29 mouse cellular contexts compared by ENCODE assay signal in genomic region chr11:96071013-96071412, GRCm38 (mm10). TPM values are rescaled to one million over a fixed set of nuclear protein-coding genes. Genes with fewer than 3 reads are reported as not detected.
DNase-seq lines count a peak whose midpoint lies in the region; ATAC-seq and TF ChIP-seq lines count a peak whose summit lies in the region.
"Had no signal": no experiment of that assay in that cellular context is flagged by ENCODE, and none has a peak within 500 bp of the region (broad histone marks: within the 10 kb centered on the region; RNA-seq: fewer than 3 reads in every experiment).

No protein-coding gene starts in this region.

- peaks cover 24% of the 10 kb centered on the region for H3K79me2 ChIP-seq in MEL (ENCODE audit: control insufficient read depth, insufficient read depth, low read length, poor library complexity)

- H3K27ac ChIP-seq in intestine, postnatal 0 days (ENCODE audit: low read depth, low read length) = peak overlapping the region; percentile 36; the same call in 1 of the 2 replicates
- H3K27ac ChIP-seq in intestine, embryonic 15.5 days = no peak overlapping the region
- H3K27ac ChIP-seq in liver, embryonic 13.5 days = peak overlapping the region; percentile 27; the same call in 1 of the 2 replicates
- H3K27ac ChIP-seq in MEL (ENCODE audit: control insufficient read depth, low read depth, low read length) = no peak overlapping the region
- H3K27ac ChIP-seq: embryonic facial prominence, embryonic 13.5 days; embryonic facial prominence, embryonic 15.5 days; forebrain, embryonic 10.5 days; forebrain, embryonic 12.5 days had no signal

- no peak for TF ChIP-seq RAD21 in MEL (IDR thresholded peaks at IDR 0.05; ENCODE audit: low read depth, low read length)

- H3K4me1 ChIP-seq in intestine, postnatal 0 days (replicated peaks; ENCODE audit: control insufficient read depth, insufficient read depth, low read length) = no peaks in the 10 kb centered on the region
- peaks cover 8% of the 10 kb centered on the region; the same call in 1 of the 2 replicates for H3K4me1 ChIP-seq in intestine, embryonic 15.5 days (replicated peaks)
- H3K4me1 ChIP-seq in liver, embryonic 13.5 days (replicated peaks) = peaks cover 37% of the 10 kb centered on the region
- H3K4me1 ChIP-seq in MEL (ENCODE audit: control insufficient read depth in 1 of 2, insufficient read depth in 2 of 2, low read length in 2 of 2) = peaks cover under 1 to 19% of the 10 kb centered on the region in 2 experiments

- no peak for TF ChIP-seq CTCF in intestine, postnatal 0 days (IDR thresholded peaks at IDR 0.05; ENCODE audit: low read depth)
- TF ChIP-seq CTCF in MEL (IDR thresholded peaks at IDR 0.05 in 2 of 3, conservative IDR thresholded peaks at IDR 0.05 in 1 of 3; ENCODE audit: control insufficient read depth in 1 of 3, insufficient read depth in 1 of 3, low read depth in 2 of 3, low read length in 3 of 3, poor library complexity in 1 of 3, severe bottlenecking in 1 of 3) = no peak

- H3K4me2 ChIP-seq in intestine, postnatal 0 days (replicated peaks; ENCODE audit: low read depth) = no peak overlapping the region
- H3K4me2 ChIP-seq in intestine, embryonic 15.5 days (replicated peaks) = no peak overlapping the region
- no peak overlapping the region for H3K4me2 ChIP-seq in liver, embryonic 13.5 days
- H3K4me2 ChIP-seq: embryonic facial prominence, embryonic 13.5 days; embryonic facial prominence, embryonic 15.5 days; forebrain, embryonic 12.5 days had no signal

- peaks cover 16% of the 10 kb centered on the region for H3K36me3 ChIP-seq in intestine, postnatal 0 days (ENCODE audit: control insufficient read depth, insufficient read depth)
- H3K36me3 ChIP-seq in intestine, embryonic 15.5 days = no peaks in the 10 kb centered on the region
- H3K36me3 ChIP-seq in liver, embryonic 13.5 days = peaks cover 42% of the 10 kb centered on the region
- peaks cover 10 to 24% of the 10 kb centered on the region in 2 experiments for H3K36me3 ChIP-seq in MEL (ENCODE audit: control insufficient read depth in 1 of 2, insufficient read depth in 2 of 2, low read length in 2 of 2)

- H3K9me3 ChIP-seq in intestine, postnatal 0 days (ENCODE audit: control insufficient read depth) = no peaks in the 10 kb centered on the region
- H3K9me3 ChIP-seq in intestine, embryonic 15.5 days = no peaks in the 10 kb centered on the region
- no peaks in the 10 kb centered on the region for H3K9me3 ChIP-seq in liver, embryonic 13.5 days (replicated peaks)
- H3K9me3 ChIP-seq in MEL (replicated peaks; ENCODE audit: insufficient read depth, low read length) = no peaks in the 10 kb centered on the region
- H3K9me3 ChIP-seq: embryonic facial prominence, embryonic 13.5 days; embryonic facial prominence, embryonic 15.5 days; forebrain, embryonic 10.5 days; forebrain, embryonic 12.5 days; G1E had no signal

- no peak for DNase-seq in liver, embryonic 13.5 days
- DNase-seq in liver (no peak), MEL (ENCODE audit: low read depth, low spot score) (no peak)
- no peak for DNase-seq in urinary bladder, adult 18-20 months (ENCODE audit: low spot score in 2 of 2)
- DNase-seq: adrenal gland, adult 2 months; adrenal gland, postnatal 25 days; cerebellum, adult 11 months; cerebellum, adult 18-20 months; cerebellum, adult 8-10 months; cerebellum, adult 9-11 months; cerebellum, postnatal 14 days; cerebellum, postnatal 36 days; embryo, embryonic 11 days had no signal

- no peak for TF ChIP-seq EP300 in MEL (IDR thresholded peaks at IDR 0.05; ENCODE audit: low read depth in 1 of 2, low read length in 2 of 2)

- no peak overlapping the region for H3K4me3 ChIP-seq in intestine, postnatal 0 days (ENCODE audit: low read depth, low read length)
- no peak overlapping the region for H3K4me3 ChIP-seq in intestine, embryonic 15.5 days (replicated peaks)
- H3K4me3 ChIP-seq in liver, embryonic 13.5 days (replicated peaks) = no peak overlapping the region
- H3K4me3 ChIP-seq in MEL (ENCODE audit: control insufficient read depth in 1 of 2, insufficient read depth in 1 of 2, low read depth in 2 of 2, low read length in 2 of 2) = no peak overlapping the region
- H3K4me3 ChIP-seq: embryonic facial prominence, embryonic 13.5 days; embryonic facial prominence, embryonic 15.5 days; erythroblast, embryonic 14.5 days; forebrain, embryonic 10.5 days; forebrain, embryonic 12.5 days had no signal

- whole genome bisulfite sequencing in intestine, postnatal 0 days = 78% methylated on average over 1 of the region's 1 CpGs
- 78% methylated on average over 1 of the region's 1 CpGs for WGBS in intestine, embryonic 15.5 days
- 80% methylated on average over 1 of the region's 1 CpGs for WGBS in liver, embryonic 13.5 days (ENCODE audit: insufficient replicate concordance)

- no peak overlapping the region for H3K9ac ChIP-seq in intestine, postnatal 0 days (ENCODE audit: low read depth, low read length)
- no peak overlapping the region for H3K9ac ChIP-seq in intestine, embryonic 15.5 days
- no peak overlapping the region for H3K9ac ChIP-seq in liver, embryonic 13.5 days
- no peak overlapping the region for H3K9ac ChIP-seq in MEL (ENCODE audit: control insufficient read depth, low read depth, low read length, poor library complexity, severe bottlenecking)
- H3K9ac ChIP-seq: embryonic facial prominence, embryonic 15.5 days; forebrain, embryonic 12.5 days had no signal

- H3K27me3 ChIP-seq in intestine, postnatal 0 days (replicated peaks; ENCODE audit: control insufficient read depth, insufficient read depth, low read length) = no peaks in the 10 kb centered on the region
- H3K27me3 ChIP-seq in intestine, embryonic 15.5 days (replicated peaks) = no peaks in the 10 kb centered on the region
- H3K27me3 ChIP-seq in liver, embryonic 13.5 days = no peaks in the 10 kb centered on the region
- H3K27me3 ChIP-seq in MEL (ENCODE audit: control insufficient read depth in 1 of 2, insufficient read depth in 2 of 2, low read length in 2 of 2) = no peaks in the 10 kb centered on the region
- H3K27me3 ChIP-seq: embryonic facial prominence, embryonic 13.5 days; embryonic facial prominence, embryonic 15.5 days; forebrain, embryonic 12.5 days had no signal

- no peak for ATAC-seq in intestine, postnatal 0 days
- ATAC-seq in intestine, embryonic 15.5 days = no peak
- ATAC-seq in liver, embryonic 13.5 days (ENCODE audit: low read depth) = no peak
- ATAC-seq: forebrain, embryonic 14.5 days; forebrain, embryonic 16.5 days had no signal

- TF ChIP-seq POLR2A in MEL (IDR thresholded peaks at IDR 0.05; ENCODE audit: control insufficient read depth in 1 of 2, insufficient read depth in 1 of 2, low read depth in 1 of 2, low read length in 2 of 2, poor library complexity in 1 of 2) = no peak

TF ChIP-seq in MEL, 35 proteins besides CTCF, POLR2A, EP300 and RAD21:
- no peak for TF ChIP-seq GABPA (IDR thresholded peaks at IDR 0.05; ENCODE audit: low read depth, low read length)
- TF ChIP-seq MAFK (IDR thresholded peaks at IDR 0.05; ENCODE audit: borderline replicate concordance, low read depth, low read length) = peak; percentile 84
- TF ChIP-seq KAT2A (conservative IDR thresholded peaks at IDR 0.05; ENCODE audit: low read depth, low read length) = no peak

RNA-seq across cellular contexts. Expression of gene Atp5g1, which starts 4.5 kb away (rescaled TPM):
- polyA plus RNA-seq in intestine, postnatal 0 days (2015; fragmentation: Nextera tagmentation; extraction: Ambion mirVana) = 1,112 and 1,236 TPM in 2 replicates
- polyA plus RNA-seq in intestine, embryonic 15.5 days (2015; fragmentation: Nextera tagmentation; extraction: Ambion mirVana) = 930 and 1,145 TPM in 2 replicates
- 578 and 628 TPM in 2 replicates for polyA plus RNA-seq in liver, embryonic 13.5 days (2015; fragmentation: Nextera tagmentation; extraction: Ambion mirVana)
- 1,306 and 1,519 TPM in 2 replicates for total RNA-seq in MEL (2012; rRNA removed)
- polyA plus RNA-seq in MEL (2012; ENCODE audit: insufficient read depth in 1 of 2, insufficient read length in 2 of 2, low read depth in 1 of 2, low replicate concordance in 2 of 2, missing spikeins in 1 of 2) = 1,000 to 10,000 TPM in 1 of 2 experiments, not detected in 1; 1,694 TPM

RNA-seq across cellular contexts. Expression of gene Ube2z, which starts 5.8 kb away (rescaled TPM):
- polyA plus RNA-seq in intestine, postnatal 0 days (2015; fragmentation: Nextera tagmentation; extraction: Ambion mirVana) = 24.8 and 25.0 TPM in 2 replicates
- 35.3 and 37.1 TPM in 2 replicates for polyA plus RNA-seq in intestine, embryonic 15.5 days (2015; fragmentation: Nextera tagmentation; extraction: Ambion mirVana)
- 13.7 and 15.2 TPM in 2 replicates for polyA plus RNA-seq in liver, embryonic 13.5 days (2015; fragmentation: Nextera tagmentation; extraction: Ambion mirVana)
- total RNA-seq in MEL (2012; rRNA removed) = 55.3 and 56.8 TPM in 2 replicates
- polyA plus RNA-seq in MEL (2012; ENCODE audit: insufficient read depth in 1 of 2, insufficient read length in 2 of 2, low read depth in 1 of 2, low replicate concordance in 2 of 2, missing spikeins in 1 of 2) = 10 to 100 TPM in 1 of 2 experiments, not detected in 1; 58.5 TPM

RNA-seq across cellular contexts. Expression of gene Snf8, which starts 36.3 kb away (rescaled TPM):
- 91.8 and 99.2 TPM in 2 replicates for polyA plus RNA-seq in intestine, postnatal 0 days (2015; fragmentation: Nextera tagmentation; extraction: Ambion mirVana)
- 96.3 and 105 TPM in 2 replicates for polyA plus RNA-seq in intestine, embryonic 15.5 days (2015; fragmentation: Nextera tagmentation; extraction: Ambion mirVana)
- polyA plus RNA-seq in liver, embryonic 13.5 days (2015; fragmentation: Nextera tagmentation; extraction: Ambion mirVana) = 87.0 and 88.9 TPM in 2 replicates
- total RNA-seq in MEL (2012; rRNA removed) = 135 and 137 TPM in 2 replicates
- 100 to 1,000 TPM in 1 of 2 experiments, not detected in 1; 183 TPM for polyA plus RNA-seq in MEL (2012; ENCODE audit: insufficient read depth in 1 of 2, insufficient read length in 2 of 2, low read depth in 1 of 2, low replicate concordance in 2 of 2, missing spikeins in 1 of 2)

RNA-seq across cellular contexts. Expression of gene Calcoco2, which starts 40.8 kb away (rescaled TPM):
- polyA plus RNA-seq in intestine, postnatal 0 days (2015; fragmentation: Nextera tagmentation; extraction: Ambion mirVana) = not detected in 2 replicates
- polyA plus RNA-seq in intestine, embryonic 15.5 days (2015; fragmentation: Nextera tagmentation; extraction: Ambion mirVana) = not detected in 2 replicates
- polyA plus RNA-seq in liver, embryonic 13.5 days (2015; fragmentation: Nextera tagmentation; extraction: Ambion mirVana) = not detected in 2 replicates
- total RNA-seq in MEL (2012; rRNA removed) = not detected in 2 replicates
- polyA plus RNA-seq in MEL (2012; ENCODE audit: insufficient read depth in 1 of 2, insufficient read length in 2 of 2, low read depth in 1 of 2, low replicate concordance in 2 of 2, missing spikeins in 1 of 2) = not detected
- total RNA-seq: adrenal gland, adult 2 months; adrenal gland, postnatal 10 days; adrenal gland, postnatal 25 days; adrenal gland, postnatal 4 days; common myeloid progenitor, adult 5-6 weeks; G1E had no signal
- polyA plus RNA-seq: adrenal gland, adult 2 months; brain, embryonic 14.5 days; embryonic facial prominence, embryonic 11.5 days; embryonic facial prominence, embryonic 13.5 days; erythroblast, embryonic 14.5 days; forebrain, embryonic 10.5 days; forebrain, embryonic 12.5 days; G1E had no signal

RNA-seq across cellular contexts. Expression of gene Gip, which starts 46.7 kb away (rescaled TPM):
- polyA plus RNA-seq in intestine, postnatal 0 days (2015; fragmentation: Nextera tagmentation; extraction: Ambion mirVana) = 142 and 149 TPM in 2 replicates
- 4.9 and 5.8 TPM in 2 replicates for polyA plus RNA-seq in intestine, embryonic 15.5 days (2015; fragmentation: Nextera tagmentation; extraction: Ambion mirVana)
- not detected in 2 replicates for polyA plus RNA-seq in liver, embryonic 13.5 days (2015; fragmentation: Nextera tagmentation; extraction: Ambion mirVana)
- total RNA-seq in MEL (2012; rRNA removed) = 3.8 and 5.0 TPM in 2 replicates
- polyA plus RNA-seq in MEL (2012; ENCODE audit: insufficient read depth in 1 of 2, insufficient read length in 2 of 2, low read depth in 1 of 2, low replicate concordance in 2 of 2, missing spikeins in 1 of 2) = 1 to 10 TPM in 1 of 2 experiments, not detected in 1; 7.0 TPM
- total RNA-seq: adrenal gland, adult 2 months; adrenal gland, postnatal 10 days; adrenal gland, postnatal 25 days; adrenal gland, postnatal 4 days; common myeloid progenitor, adult 5-6 weeks; G1E had no signal
- polyA plus RNA-seq: adrenal gland, adult 2 months; brain, embryonic 14.5 days; C2C12; embryonic facial prominence, embryonic 13.5 days; embryonic facial prominence, embryonic 15.5 days; erythroblast, embryonic 14.5 days; forebrain, embryonic 12.5 days; forebrain, embryonic 14.5 days; forebrain, embryonic 16.5 days; G1E had no signal

Comparison
In these comparisons a context has a peak if more than half of its experiments do, and no peak if none do; other contexts are left out.
1. H3K27ac ChIP-seq: peak in intestine, postnatal 0 days (single experiment) and liver, embryonic 13.5 days (single experiment); none in intestine, embryonic 15.5 days (single experiment) and MEL (single experiment).